Mouse (Mus musculus) lung, postnatal 0 days (tissue): ENCODE data around the gene Hoxc6. TPM values are rescaled to one million over a fixed set of nuclear protein-coding genes. Genes with fewer than 3 reads are reported as not detected.
A peak's percentile ranks its signal among the peaks of the same experiment; 100 is the strongest.

Source experiments
- ATAC-seq: fragments of 200-750 bp; cut with Nextera tagmentation; 2 replicates; pipeline ENCODE4 v1.8.0; 2017; ENCODE audit warnings: moderate library complexity
- DNase-seq: peaks from one replicate; pipeline ENCODE4 v3.0.0-alpha.2; 2016; ENCODE audit warnings: low spot score
- H3K27ac ChIP-seq: fragments of 300-500 bp; sonication (generic); 2 replicates; pipeline ENCODE4 v1.5.1; 2014; ENCODE audit warnings: antibody characterized with exemption, mild to moderate bottlenecking, low read length, mixed read lengths
- H3K27me3 ChIP-seq: fragments of 300-500 bp; sonication (generic); replicated peaks from 2 replicates; pipeline ENCODE4 v1.6.1; 2014; ENCODE audit warnings: low read length, mixed read lengths; ENCODE audit not compliant: insufficient read depth
- H3K36me3 ChIP-seq: fragments of 300-500 bp; sonication (generic); 2 replicates; pipeline ENCODE4 v1.6.1; 2014; ENCODE audit warnings: low read length, mixed read lengths; ENCODE audit not compliant: insufficient read depth
- H3K4me1 ChIP-seq: fragments of 300-500 bp; sonication (generic); 2 replicates; pipeline ENCODE4 v1.6.1; 2014; ENCODE audit warnings: antibody characterized with exemption, low read depth, low read length, mixed read lengths; ENCODE audit not compliant: insufficient read depth
- H3K4me2 ChIP-seq: fragments of 300-500 bp; sonication (generic); replicated peaks from 2 replicates; pipeline ENCODE4 v1.6.1; 2014; ENCODE audit warnings: low read depth, mild to moderate bottlenecking, low read length, moderate library complexity, mixed read lengths
- H3K4me3 ChIP-seq: fragments of 300-500 bp; sonication (generic); 2 replicates; pipeline ENCODE4 v1.5.1; 2014; ENCODE audit warnings: low read depth, low read length
- H3K9ac ChIP-seq: fragments of 300-500 bp; sonication (generic); replicated peaks from 2 replicates; pipeline ENCODE4 v1.6.1; 2014; ENCODE audit warnings: low read depth, mild to moderate bottlenecking
- H3K9me3 ChIP-seq: fragments of 300-500 bp; sonication (generic); 2 replicates; pipeline ENCODE4 v1.6.1; 2016; ENCODE audit warnings: low read length, mixed read lengths
- CTCF ChIP-seq: IDR thresholded peaks from 2 replicates; pipeline ENCODE4 v1.5.1; 2016; ENCODE audit warnings: antibody characterized with exemption, mild to moderate bottlenecking
- EP300 ChIP-seq: IDR thresholded peaks from 2 replicates; pipeline ENCODE4 v1.6.1; 2016; ENCODE audit warnings: antibody characterized with exemption, mild to moderate bottlenecking, control low read depth
- WGBS: fragments of 180-500 bp; shearing (Covaris S2); extraction: QIAGEN DNeasy Blood & Tissue Kit; methylation state at CpG from one replicate; pipeline ENCODE4 v1.1.7; 2014; 5-methylcytosine and 5-hydroxymethylcytosine counted together
- polyA plus RNA-seq: library from polyadenylated mRNA; unstranded; fragments of >200 nt; fragmentation: Nextera tagmentation; extraction: Ambion mirVana; gene quantifications from 2 replicates; pipeline ENCODE4 v1.2.1, GENCODE M21; 2015

Gene Hoxc6
- polyA plus RNA-seq, 1 experiment from 2014 or later, result not detected

DNA sequence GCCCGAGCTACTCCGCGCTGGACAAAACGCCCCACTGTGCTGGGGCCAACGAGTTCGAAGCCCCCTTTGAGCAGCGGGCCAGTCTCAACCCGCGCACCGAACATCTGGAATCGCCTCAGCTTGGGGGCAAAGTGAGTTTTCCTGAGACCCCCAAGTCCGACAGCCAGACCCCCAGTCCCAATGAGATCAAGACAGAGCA lies 30.8 kb upstream of the Hoxc6 start, which contains the start of gene Hoxc5:
Gene Hoxc5, plus strand, starts transcription at position 132 of the 199 bp plus-strand sequence.
- ATAC-seq (no peak), DNase-seq (no peak)
- TF ChIP-seq CTCF, result no peak
- no peak for TF ChIP-seq EP300
- Histone ChIP-seq H3K4me3 (0 out of 2 replicates have a peak within 1 kb of the TSS, but pooled peaks have one; percentile 0), H3K27me3 (peaks cover 82% of the 10 kb centered on the region), H3K4me1 (no peaks in the 10 kb centered on the region), H3K27ac (no peak within 1 kb of the TSS), H3K4me2 (no peak within 1 kb of the TSS), H3K36me3 (no peaks in the 10 kb centered on the region), H3K9me3 (no peaks in the 10 kb centered on the region), H3K9ac (no peak within 1 kb of the TSS)
- WGBS, result 8% methylated on average over 12 of the region's 12 CpGs

DNA sequence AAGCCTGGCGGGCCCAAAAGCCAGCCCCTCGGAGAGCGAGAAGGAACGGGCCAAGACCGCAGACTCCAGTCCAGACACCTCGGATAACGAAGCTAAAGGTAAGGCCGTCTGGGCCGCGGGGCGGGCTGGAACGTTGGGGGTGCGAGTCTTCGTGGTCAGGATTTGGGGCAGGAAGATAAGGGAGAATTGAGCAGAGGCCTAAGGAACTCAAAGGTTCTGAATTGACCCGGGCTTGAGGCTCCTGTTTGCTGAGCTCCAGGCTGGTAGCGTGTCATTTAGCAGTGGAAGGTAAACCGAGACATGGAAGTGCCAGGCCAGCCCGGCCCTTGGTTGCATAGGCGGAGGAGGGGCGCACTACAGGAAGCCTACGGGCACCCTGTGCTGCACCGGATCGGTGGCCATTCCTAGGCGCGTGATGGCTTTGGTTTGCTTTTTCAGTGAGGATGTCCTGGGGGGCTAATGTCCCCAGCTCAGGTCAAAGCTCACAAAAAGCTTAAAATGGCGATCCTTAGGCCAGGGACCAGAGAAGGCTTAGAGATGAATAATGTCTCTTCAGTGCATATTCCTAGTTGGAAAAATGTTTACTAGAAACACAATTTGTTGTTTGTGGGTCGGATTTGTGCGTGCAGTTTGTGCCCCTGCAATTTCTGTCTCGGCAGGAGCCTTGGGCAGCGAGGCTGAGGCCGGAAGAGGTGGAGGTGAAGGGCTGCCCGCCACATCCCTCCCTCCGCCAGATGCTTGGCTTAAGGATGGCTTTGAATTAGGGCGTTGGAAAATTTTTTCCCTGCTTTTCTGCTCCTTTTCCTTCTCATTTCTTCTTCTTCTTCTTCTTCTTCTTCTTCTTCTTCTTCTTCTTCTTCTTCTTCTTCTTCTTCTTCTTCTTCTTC lies 30.3 kb upstream of the Hoxc6 start:
- Histone ChIP-seq H3K9me3 (no peaks in the 10 kb centered on the region), H3K4me3 (no peak overlapping the region), H3K4me2 (no peak overlapping the region), H3K4me1 (no peaks in the 10 kb centered on the region), H3K36me3 (no peaks in the 10 kb centered on the region), H3K27me3 (peaks cover 80% of the 10 kb centered on the region), H3K27ac (no peak overlapping the region), H3K9ac (no peak overlapping the region)
- WGBS, result 3% methylated on average over 34 of the region's 34 CpGs
- no peak for TF ChIP-seq EP300
- no peak for TF ChIP-seq CTCF
- no peak for ATAC-seq
- no peak for DNase-seq

DNA sequence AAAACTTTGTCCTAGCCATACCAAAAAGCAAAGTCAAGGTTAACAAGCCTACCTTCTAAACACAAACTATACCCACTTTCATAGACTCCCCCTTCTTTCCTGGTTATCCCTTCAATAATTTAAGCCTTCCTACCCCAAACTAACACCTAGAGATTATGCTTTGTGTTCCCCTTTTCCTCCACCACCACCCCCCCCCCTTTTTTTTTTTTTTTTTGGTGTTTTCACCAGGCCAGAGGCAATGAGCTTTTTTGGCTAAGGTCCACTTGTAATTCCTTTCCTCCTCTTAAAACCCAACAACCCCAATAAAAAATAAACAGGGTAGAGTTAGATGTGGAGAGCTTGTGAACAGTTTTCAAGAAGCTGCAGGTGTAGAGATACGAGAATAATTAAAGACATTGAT lies 28.8 kb upstream of the Hoxc6 start:
- Histone ChIP-seq H3K4me2 (no peak overlapping the region), H3K27ac (no peak overlapping the region), H3K27me3 (peaks cover 88% of the 10 kb centered on the region), H3K36me3 (no peaks in the 10 kb centered on the region), H3K4me3 (no peak overlapping the region), H3K9ac (no peak overlapping the region), H3K4me1 (no peaks in the 10 kb centered on the region), H3K9me3 (no peaks in the 10 kb centered on the region)
- no peak for DNase-seq
- 32% methylated on average over 1 of the region's 1 CpGs for WGBS
- TF ChIP-seq EP300 (no peak), CTCF (no peak)
- ATAC-seq, result no peak

GRCm38 (mm10) chr15:102970740-102971139 lies 27.3 kb upstream of the Hoxc6 start:
- Histone ChIP-seq H3K4me2 (no peak overlapping the region), H3K4me1 (no peaks in the 10 kb centered on the region), H3K9me3 (no peaks in the 10 kb centered on the region), H3K36me3 (no peaks in the 10 kb centered on the region), H3K27me3 (peaks cover 85% of the 10 kb centered on the region), H3K4me3 (no peak overlapping the region), H3K9ac (no peak overlapping the region), H3K27ac (no peak overlapping the region)
- under 1% methylated on average over 12 of the region's 12 CpGs for WGBS
- TF ChIP-seq CTCF (peak; percentile 51), EP300 (no peak)
- ATAC-seq, result no peak
- DNase-seq, result peak; percentile 47

DNA sequence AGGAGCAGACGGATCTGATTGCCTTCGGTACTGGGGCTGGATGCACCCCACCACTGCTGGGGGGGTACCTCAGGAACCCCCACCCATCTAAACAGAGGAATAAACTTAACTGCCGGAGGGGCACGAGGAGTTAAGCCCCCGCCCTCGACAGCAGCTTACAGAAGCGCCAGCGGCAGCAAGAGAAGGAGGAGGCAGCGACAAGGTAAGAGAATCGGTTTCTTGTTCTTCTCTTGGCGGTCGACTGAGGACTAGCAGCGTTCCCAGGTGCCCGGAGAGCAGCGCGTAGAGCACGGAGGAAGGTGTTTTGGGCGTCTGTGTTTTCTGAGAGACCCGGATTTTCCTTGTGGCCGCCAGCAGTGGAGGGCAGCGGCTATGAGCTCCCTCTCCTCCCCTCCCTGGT lies 25.8 kb upstream of the Hoxc6 start:
- no peaks in the 10 kb centered on the region for H3K9me3 ChIP-seq
- no peak overlapping the region for H3K9ac ChIP-seq
- no peak overlapping the region for H3K4me3 ChIP-seq
- no peak overlapping the region for H3K4me2 ChIP-seq
- TF ChIP-seq CTCF (no peak), EP300 (no peak)
- H3K27ac ChIP-seq, result no peak overlapping the region
- no peaks in the 10 kb centered on the region for H3K4me1 ChIP-seq
- DNase-seq (no peak), ATAC-seq (no peak)
- no peaks in the 10 kb centered on the region for H3K36me3 ChIP-seq
- WGBS, result 2% methylated on average over 19 of the region's 21 CpGs
- peaks cover 84% of the 10 kb centered on the region for H3K27me3 ChIP-seq

GRCm38 (mm10) chr15:102972753-102973152 lies 25.3 kb upstream of the Hoxc6 start:
- no peak overlapping the region for H3K27ac ChIP-seq
- no peaks in the 10 kb centered on the region for H3K9me3 ChIP-seq
- no peak for DNase-seq
- no peaks in the 10 kb centered on the region for H3K4me1 ChIP-seq
- peaks cover 84% of the 10 kb centered on the region for H3K27me3 ChIP-seq
- no peak overlapping the region for H3K4me2 ChIP-seq
- 1% methylated on average over 6 of the region's 6 CpGs for WGBS
- H3K4me3 ChIP-seq, result no peak overlapping the region
- TF ChIP-seq CTCF (no peak), EP300 (no peak)
- no peak for ATAC-seq
- H3K9ac ChIP-seq, result no peak overlapping the region
- H3K36me3 ChIP-seq, result no peaks in the 10 kb centered on the region

DNA sequence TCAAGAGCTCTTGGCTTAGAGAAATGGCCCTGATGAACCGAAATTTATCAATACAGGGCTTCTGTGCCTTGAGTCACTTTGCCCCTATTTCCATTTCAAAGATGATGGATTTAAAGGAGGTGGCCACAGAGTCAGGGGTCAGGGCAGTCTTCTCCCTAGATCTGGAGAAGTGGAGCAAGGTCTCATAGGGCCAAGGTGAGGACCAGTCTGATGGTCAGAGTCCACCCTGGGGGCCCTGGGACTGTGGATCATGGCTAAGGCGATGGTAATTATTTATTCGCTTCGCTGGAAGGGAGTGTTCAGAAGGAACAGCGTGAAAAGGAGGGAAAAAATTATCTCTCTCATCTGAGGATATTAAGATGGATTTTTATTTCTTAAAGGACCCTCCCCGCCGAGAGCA lies 23.0 kb upstream of the Hoxc6 start:
- Histone ChIP-seq H3K27me3 (peaks cover 84% of the 10 kb centered on the region), H3K4me1 (no peaks in the 10 kb centered on the region), H3K9me3 (no peaks in the 10 kb centered on the region), H3K4me2 (no peak overlapping the region), H3K4me3 (no peak overlapping the region), H3K36me3 (no peaks in the 10 kb centered on the region), H3K9ac (no peak overlapping the region), H3K27ac (no peak overlapping the region)
- no peak for ATAC-seq
- no peak for TF ChIP-seq EP300
- no peak for TF ChIP-seq CTCF
- DNase-seq, result no peak
- WGBS, result 9% methylated on average over 7 of the region's 7 CpGs
